Mouse (Mus musculus) midbrain, embryonic 10.5 days (tissue): ENCODE data around the gene Ilf2. TPM values are rescaled to one million over a fixed set of nuclear protein-coding genes. Genes with fewer than 3 reads are reported as not detected.

Experiments
- DNase-seq: peaks from one replicate; pipeline ENCODE4 v3.0.0-alpha.2; 2017; ENCODE audit warnings: low spot score
- H3K27ac ChIP-seq: fragments of 300-500 bp; sonication (generic); replicated peaks from 2 replicates; pipeline ENCODE4 v1.5.1; 2016; ENCODE audit warnings: mild to moderate bottlenecking
- H3K27me3 ChIP-seq: fragments of 300-500 bp; sonication (generic); 2 replicates; pipeline ENCODE4 v1.6.1; 2016; ENCODE audit warnings: low read depth, mild to moderate bottlenecking; ENCODE audit not compliant: poor library complexity, severe bottlenecking
- H3K36me3 ChIP-seq: fragments of 300-500 bp; sonication (generic); 2 replicates; pipeline ENCODE4 v1.6.1; 2016; ENCODE audit warnings: mild to moderate bottlenecking, moderate library complexity
- H3K4me1 ChIP-seq: fragments of 300-500 bp; sonication (generic); 2 replicates; pipeline ENCODE4 v1.6.1; 2016
- H3K4me3 ChIP-seq: fragments of 300-500 bp; sonication (generic); 2 replicates; pipeline ENCODE4 v1.5.1; 2016; ENCODE audit warnings: mild to moderate bottlenecking, moderate library complexity
- H3K9me3 ChIP-seq: fragments of 300-500 bp; sonication (generic); replicated peaks from 2 replicates; pipeline ENCODE4 v1.6.1; 2016; ENCODE audit warnings: mild to moderate bottlenecking
- WGBS: fragments of 180-500 bp; shearing (Covaris S2); methylation state at CpG from one replicate; pipeline ENCODE4 v1.1.7; 2016; 5-methylcytosine and 5-hydroxymethylcytosine counted together
- polyA plus RNA-seq: library from polyadenylated mRNA; unstranded; fragments of >200 nt; fragmentation: Nextera tagmentation; extraction: Ambion mirVana; gene quantifications from 2 replicates; pipeline ENCODE4 v1.2.1, GENCODE M21; 2016

The Ilf2 gene
- polyA plus RNA-seq, 1 experiment from 2014 or later, result 343 TPM

DNA sequence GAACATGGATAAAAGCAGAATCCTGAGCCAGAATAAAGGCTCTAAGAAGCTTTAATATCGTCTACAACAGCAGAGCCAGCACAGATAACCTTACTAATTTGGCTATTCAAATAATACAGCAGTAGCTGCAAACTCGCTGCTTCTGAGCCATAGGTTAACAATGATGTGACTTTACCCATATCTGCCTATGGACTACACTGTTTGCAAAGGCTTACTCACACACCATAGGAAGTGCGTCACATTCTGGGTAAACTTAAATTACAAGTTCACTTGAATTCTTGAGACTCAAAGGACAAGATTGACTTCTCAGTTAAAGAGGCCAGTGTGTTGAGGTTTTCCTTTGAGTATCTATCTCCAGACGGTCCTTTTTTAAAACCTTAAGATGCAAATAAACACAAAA, 27.5 kb downstream of the Ilf2 start:
- Histone ChIP-seq H3K27ac (no peak overlapping the region), H3K36me3 (peaks cover 93% of the 10 kb centered on the region)

DNA sequence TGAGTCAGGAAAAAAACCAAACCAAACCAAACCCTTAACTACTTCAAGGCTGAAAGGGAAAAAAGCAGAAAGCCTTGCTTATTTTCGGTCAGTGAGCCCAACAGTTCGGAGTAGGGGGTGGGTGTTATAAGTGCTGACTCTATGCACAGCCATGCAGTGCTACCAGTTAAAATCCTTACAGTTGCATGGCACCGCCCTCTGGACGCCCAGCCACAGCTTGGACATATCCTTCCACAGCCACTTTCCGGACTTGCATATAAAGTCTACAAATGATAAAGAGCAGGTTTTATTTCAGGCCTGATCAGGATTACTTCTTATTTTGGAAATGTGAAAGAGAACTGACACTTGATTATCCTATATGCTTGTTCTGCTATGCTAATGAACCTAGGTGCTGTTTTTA, 29.3 kb downstream of the Ilf2 start:
- H3K9me3 ChIP-seq, result no peaks in the 10 kb centered on the region
- 95% methylated on average over 5 of the region's 5 CpGs for WGBS
- no peak for DNase-seq
- H3K4me1 ChIP-seq, result peaks cover 17% of the 10 kb centered on the region
- H3K27ac ChIP-seq, result no peak overlapping the region
- H3K4me3 ChIP-seq, result no peak overlapping the region
- no peaks in the 10 kb centered on the region for H3K27me3 ChIP-seq
- H3K36me3 ChIP-seq, result peaks cover 76% of the 10 kb centered on the region

More for the DNA sequence above, 27.5 kb downstream of the Ilf2 start:
- WGBS, result 82% methylated on average over 4 of the region's 4 CpGs
- no peak for DNase-seq
- no peaks in the 10 kb centered on the region for H3K9me3 ChIP-seq
- H3K27me3 ChIP-seq, result no peaks in the 10 kb centered on the region
- H3K4me3 ChIP-seq, result no peak overlapping the region
- H3K4me1 ChIP-seq, result peaks cover 14% of the 10 kb centered on the region

- Histone ChIP-seq H3K27ac (no peak overlapping the region), H3K36me3 (peaks cover 64% of the 10 kb centered on the region), H3K9me3 (no peaks in the 10 kb centered on the region), H3K4me3 (no peak overlapping the region), H3K4me1 (peaks cover 17% of the 10 kb centered on the region), H3K27me3 (0 out of 2 replicates have a peak, but pooled peaks cover 5% of the 10 kb centered on the region)
- DNase-seq, result no peak
- 93% methylated on average over 3 of the region's 3 CpGs for WGBS
Observed at GRCm38 (mm10) chr3:90506362-90506761, 30.4 kb downstream of the Ilf2 start.

DNA sequence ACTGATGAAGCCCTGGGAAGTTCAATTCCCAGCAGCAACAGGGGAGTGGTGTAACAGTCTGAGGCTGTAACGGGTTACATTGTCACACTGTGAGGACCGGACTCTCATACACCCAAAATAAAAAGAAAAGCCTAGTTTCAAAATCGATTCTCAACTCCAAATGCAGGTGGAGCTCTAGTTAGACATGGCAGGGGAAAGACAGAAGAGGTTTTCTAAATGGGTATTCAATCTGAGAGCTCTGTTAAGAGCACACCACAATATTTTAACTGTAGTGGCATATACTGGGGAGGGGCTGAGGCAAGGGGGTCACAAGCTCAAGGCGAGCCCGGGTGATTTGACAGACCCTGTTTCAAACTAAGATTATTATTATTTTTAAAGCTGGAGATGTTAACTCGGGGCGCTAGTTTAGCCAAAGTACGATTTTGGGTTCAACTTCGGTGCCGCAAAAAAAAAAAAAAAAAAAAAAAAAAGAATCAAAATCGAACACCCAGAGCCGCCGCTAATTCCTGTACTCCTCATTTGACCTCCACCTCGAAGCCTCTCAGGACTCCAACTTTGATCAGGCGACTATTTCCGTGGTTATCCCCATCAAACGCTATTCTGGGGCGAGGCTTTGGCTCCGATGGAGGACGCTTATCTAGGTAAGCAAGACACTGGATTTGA, 32.5 kb downstream of the Ilf2 start:
- DNase-seq, result no peak
- 5% methylated on average over 20 of the region's 20 CpGs for WGBS
- H3K36me3 ChIP-seq, result peaks cover 44% of the 10 kb centered on the region
- H3K27me3 ChIP-seq, result peaks cover 24% of the 10 kb centered on the region
- peak overlapping the region; percentile 99 for H3K4me3 ChIP-seq
- H3K27ac ChIP-seq, result peak overlapping the region; percentile 100
- peaks cover 20% of the 10 kb centered on the region for H3K4me1 ChIP-seq
- no peaks in the 10 kb centered on the region for H3K9me3 ChIP-seq

DNA sequence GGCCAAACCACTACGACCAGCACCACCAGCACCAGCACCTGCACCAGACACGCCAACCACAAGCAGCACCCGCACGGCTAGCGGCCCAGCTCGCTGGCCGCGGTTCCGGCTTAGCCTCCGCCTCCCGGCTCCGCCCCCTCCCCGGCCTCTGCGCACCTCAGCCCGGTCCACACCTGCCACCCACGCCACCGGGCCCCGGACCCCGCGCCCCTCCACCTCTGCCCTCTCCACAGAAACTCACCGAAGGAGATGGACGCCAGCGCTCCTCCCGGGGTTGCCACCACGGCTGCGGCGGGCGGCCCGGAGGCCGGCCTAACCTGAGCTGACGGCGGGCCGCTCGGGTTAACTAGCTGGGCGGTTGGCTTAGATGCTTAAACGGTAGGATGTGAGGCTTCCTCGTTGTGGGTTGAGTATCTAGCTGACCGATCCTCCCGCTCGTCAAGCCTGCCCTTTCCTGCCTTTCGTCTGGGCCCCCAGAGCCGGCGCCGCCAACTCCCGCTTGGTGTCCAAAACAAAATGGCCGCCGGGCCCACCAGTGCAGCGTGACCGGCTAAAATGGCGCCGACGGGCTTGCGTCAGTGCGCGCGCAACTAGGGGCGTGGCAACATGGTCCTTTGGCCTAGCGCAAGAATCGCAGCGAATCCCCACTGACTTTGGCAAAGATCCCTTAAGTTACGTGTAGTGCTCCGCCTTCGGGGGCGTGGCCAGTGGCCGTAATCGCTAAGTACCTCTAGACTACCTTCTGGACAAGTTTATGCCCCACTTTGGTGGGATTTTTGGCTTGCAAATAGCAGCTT, 33.2 kb downstream of the Ilf2 start, which contains the start of gene Chtop:
Gene Chtop, minus strand, starts transcription at position 549 of the 797 bp plus-strand sequence.
- peaks cover 36% of the 10 kb centered on the region for H3K36me3 ChIP-seq
- peaks cover 27% of the 10 kb centered on the region for H3K4me1 ChIP-seq
- peak within 1 kb of the TSS; percentile 99 for H3K4me3 ChIP-seq
- peak within 1 kb of the TSS; percentile 100 for H3K27ac ChIP-seq
- no peaks in the 10 kb centered on the region for H3K9me3 ChIP-seq
- H3K27me3 ChIP-seq, result peaks cover 31% of the 10 kb centered on the region
- WGBS, result under 1% methylated on average over 66 of the region's 66 CpGs
- peak; percentile 99 for DNase-seq

- 25% methylated on average over 2 of the region's 2 CpGs for WGBS
- H3K4me3 ChIP-seq, result peak overlapping the region; percentile 99
Observed at GRCm38 (mm10) chr3:90509747-90510123, 33.8 kb downstream of the Ilf2 start.

DNA sequence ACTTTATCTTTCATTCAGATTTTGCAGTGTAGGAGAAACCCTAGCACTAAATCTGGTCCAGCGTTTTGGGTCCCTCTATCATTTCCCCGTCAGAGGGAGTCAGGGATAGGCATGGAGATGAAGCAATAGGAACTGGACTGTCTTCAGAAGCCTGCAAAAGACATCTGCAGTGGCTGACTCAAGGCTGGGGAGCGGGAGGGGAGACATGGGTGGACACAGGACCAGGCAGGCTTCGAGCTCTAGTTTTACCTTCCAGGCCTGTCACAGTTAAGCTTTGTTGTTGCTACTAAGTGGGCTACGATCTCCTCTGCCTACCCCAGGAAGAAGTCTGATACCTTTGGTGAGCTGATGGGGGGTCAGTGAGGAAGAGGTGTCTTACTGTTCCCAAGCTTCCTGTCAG, 36.4 kb downstream of the Ilf2 start:
- whole genome bisulfite sequencing, result 83% methylated on average over 5 of the region's 5 CpGs
- H3K4me3 ChIP-seq, result no peak overlapping the region
- H3K27me3 ChIP-seq, result peaks cover 54% of the 10 kb centered on the region
- H3K9me3 ChIP-seq, result no peaks in the 10 kb centered on the region
- H3K36me3 ChIP-seq, result peaks cover 5% of the 10 kb centered on the region
- no peak overlapping the region for H3K27ac ChIP-seq
- no peak for DNase-seq
- H3K4me1 ChIP-seq, result peaks cover 36% of the 10 kb centered on the region

More at GRCm38 (mm10) chr3:90509747-90510123, 33.8 kb downstream of the Ilf2 start:
- peak; percentile 34 for DNase-seq
- Histone ChIP-seq H3K4me1 (peaks cover 33% of the 10 kb centered on the region), H3K27me3 (peaks cover 37% of the 10 kb centered on the region), H3K9me3 (no peaks in the 10 kb centered on the region), H3K27ac (peak overlapping the region; percentile 100), H3K36me3 (peaks cover 30% of the 10 kb centered on the region)

GRCm38 (mm10) chr3:90512948-90513642, 37.2 kb downstream of the Ilf2 start:
- Histone ChIP-seq H3K4me3 (no peak overlapping the region), H3K9me3 (no peaks in the 10 kb centered on the region), H3K4me1 (peaks cover 28% of the 10 kb centered on the region), H3K36me3 (no peaks in the 10 kb centered on the region), H3K27ac (no peak overlapping the region), H3K27me3 (peaks cover 54% of the 10 kb centered on the region)
- 79% methylated on average over 9 of the region's 9 CpGs for WGBS
- DNase-seq, result no peak

DNA sequence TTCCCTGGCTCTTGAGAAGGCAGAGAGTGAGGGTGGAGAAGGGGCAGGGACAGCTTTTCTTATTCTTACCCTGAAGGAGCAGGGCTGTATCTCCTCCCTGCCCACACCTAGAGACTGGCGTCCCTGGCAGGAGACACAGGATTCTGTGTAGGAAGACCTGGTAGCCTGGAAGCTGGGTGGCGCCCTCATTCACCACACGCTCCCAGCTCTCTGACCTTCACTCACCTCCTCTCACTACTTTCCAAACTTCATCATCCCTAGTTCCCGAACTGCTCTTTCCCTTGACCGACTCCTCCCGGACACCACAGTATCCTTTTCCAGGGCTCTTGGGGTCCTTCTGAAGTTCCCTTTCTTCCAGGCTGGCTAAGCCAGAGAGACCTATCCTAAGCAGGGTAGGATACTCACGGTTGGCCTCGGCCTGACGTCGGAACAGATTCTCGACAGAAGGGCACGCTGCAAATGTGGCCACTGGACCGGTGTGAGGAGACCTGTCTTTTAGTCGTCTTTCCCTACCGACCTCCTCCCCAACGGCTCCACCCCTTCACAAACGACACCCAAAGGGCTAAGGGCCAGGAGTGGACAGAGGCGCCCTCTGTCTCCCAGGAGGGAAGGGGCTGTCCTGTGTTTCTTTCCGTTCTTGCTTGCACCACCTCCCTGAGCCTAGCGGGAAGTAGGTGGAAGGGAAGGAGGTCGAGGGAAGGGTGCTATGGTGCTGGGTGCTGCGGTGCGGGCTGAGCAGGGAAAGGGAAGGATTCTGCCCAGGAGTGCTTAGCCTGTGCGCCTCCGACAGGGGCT, 38.1 kb downstream of the Ilf2 start, which contains the start of the genes S100a1 and S100a13:
Gene S100a1, minus strand, starts transcription at position 597 of the 795 bp plus-strand sequence.
Gene S100a13, plus strand, starts transcription at position 640 of the 795 bp plus-strand sequence.
- Histone ChIP-seq H3K36me3 (no peaks in the 10 kb centered on the region), H3K4me3 (peak within 1 kb of the TSS; percentile 57), H3K9me3 (no peaks in the 10 kb centered on the region), H3K27ac (peak within 1 kb of the TSS; percentile 49; the same call in 1 of the 2 replicates), H3K27me3 (peaks cover 54% of the 10 kb centered on the region), H3K4me1 (peaks cover 26% of the 10 kb centered on the region)
- 5% methylated on average over 25 of the region's 25 CpGs for WGBS
- DNase-seq, result peak; percentile 43

- Histone ChIP-seq H3K4me3 (peak overlapping the region; percentile 57), H3K9me3 (no peaks in the 10 kb centered on the region), H3K4me1 (peaks cover 24% of the 10 kb centered on the region), H3K27ac (peak overlapping the region; percentile 49; the same call in 1 of the 2 replicates), H3K36me3 (no peaks in the 10 kb centered on the region), H3K27me3 (peaks cover 54% of the 10 kb centered on the region)
- peak; percentile 73 for DNase-seq
- under 1% methylated on average over 10 of the region's 10 CpGs for WGBS
Observed at GRCm38 (mm10) chr3:90514691-90515090, 38.8 kb downstream of the Ilf2 start.

DNA sequence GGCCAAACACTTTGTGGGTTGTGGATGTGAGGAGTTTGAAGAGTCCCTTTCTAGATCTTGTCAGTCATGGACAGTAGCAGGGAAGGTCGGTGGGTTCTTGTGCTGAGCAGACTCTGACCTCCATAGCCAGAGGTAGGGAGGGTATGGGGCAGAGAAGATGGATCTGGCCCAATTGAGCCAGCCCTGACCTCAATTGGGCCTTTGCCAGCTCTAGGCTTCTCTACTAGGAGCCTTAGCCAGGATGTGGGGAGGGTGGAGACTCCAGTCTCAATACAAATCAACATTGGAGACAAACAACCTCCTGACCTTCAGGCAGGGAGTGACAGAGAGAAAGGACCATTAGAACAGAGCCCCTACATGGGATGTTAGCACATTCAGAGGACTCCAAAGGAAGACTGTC, 39.3 kb downstream of the Ilf2 start:
- H3K27me3 ChIP-seq, result peaks cover 54% of the 10 kb centered on the region
- peaks cover 23% of the 10 kb centered on the region for H3K4me1 ChIP-seq
- no peak for DNase-seq

GRCm38 (mm10) chr3:90515789-90516188, 39.9 kb downstream of the Ilf2 start:
- no peaks in the 10 kb centered on the region for H3K36me3 ChIP-seq
- H3K27ac ChIP-seq, result no peak overlapping the region
- peaks cover 54% of the 10 kb centered on the region for H3K27me3 ChIP-seq
- DNase-seq, result no peak
- peaks cover 23% of the 10 kb centered on the region for H3K4me1 ChIP-seq
- no peaks in the 10 kb centered on the region for H3K9me3 ChIP-seq
- no peak overlapping the region for H3K4me3 ChIP-seq
- 87% methylated on average over 4 of the region's 4 CpGs for WGBS

More for the DNA sequence above, 39.3 kb downstream of the Ilf2 start:
- H3K36me3 ChIP-seq, result no peaks in the 10 kb centered on the region
- H3K4me3 ChIP-seq, result peak overlapping the region; percentile 57
- WGBS, result 57% methylated on average over 1 of the region's 1 CpGs
- no peak overlapping the region for H3K27ac ChIP-seq
- H3K9me3 ChIP-seq, result no peaks in the 10 kb centered on the region
